Mouse (Mus musculus): ENCODE results near the gene Sdhc. TPM values are rescaled to one million over a fixed set of nuclear protein-coding genes. Genes with fewer than 3 reads are reported as not detected.

Gene Sdhc
- total RNA-seq (2023), result 70.1 and 76.7 TPM in 2 replicates

DNA sequence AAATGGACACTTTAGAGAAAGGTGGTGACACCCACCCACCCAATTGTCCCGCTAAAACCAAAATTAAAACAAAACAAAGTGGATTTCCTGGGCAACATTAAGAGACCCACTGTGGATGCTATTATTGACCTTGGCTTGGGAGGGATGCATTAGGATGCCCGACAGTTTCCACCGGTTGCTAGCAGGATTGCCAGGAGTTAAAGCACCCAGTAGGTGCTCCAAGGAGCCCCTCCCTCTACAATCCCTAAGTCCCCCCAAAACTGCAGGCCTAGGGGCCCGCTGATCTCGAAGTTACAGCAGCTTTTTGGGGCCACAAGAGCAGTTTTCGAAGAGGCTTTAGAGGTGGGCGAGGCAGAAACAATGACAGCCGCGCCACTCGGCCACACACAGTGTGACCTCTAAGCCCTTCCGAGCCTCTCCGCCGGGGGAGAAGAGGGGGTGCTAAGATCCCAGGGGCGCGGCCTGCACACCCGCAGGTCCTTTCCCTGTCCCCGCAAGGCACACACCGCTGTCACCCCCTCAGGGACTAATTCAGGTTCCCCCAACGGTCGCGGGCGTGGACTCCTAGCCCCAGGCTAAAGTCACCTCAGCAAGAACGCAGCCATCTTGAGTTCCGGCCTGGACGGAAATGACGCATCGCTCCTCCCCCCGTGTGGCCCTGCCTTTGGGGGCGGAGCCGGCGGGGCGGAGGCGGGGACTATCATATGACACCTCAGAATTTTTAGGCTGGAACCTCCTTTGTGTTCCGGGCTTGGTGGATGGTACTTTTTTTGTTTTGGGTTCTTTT is at the start of gene Sdhc, which contains the start of gene Mpz:
Gene Sdhc (minus strand): TSS at position 630 of the 787 bp plus-strand sequence.
Gene Mpz (plus strand): TSS at position 738 of the 787 bp plus-strand sequence.

DNA sequence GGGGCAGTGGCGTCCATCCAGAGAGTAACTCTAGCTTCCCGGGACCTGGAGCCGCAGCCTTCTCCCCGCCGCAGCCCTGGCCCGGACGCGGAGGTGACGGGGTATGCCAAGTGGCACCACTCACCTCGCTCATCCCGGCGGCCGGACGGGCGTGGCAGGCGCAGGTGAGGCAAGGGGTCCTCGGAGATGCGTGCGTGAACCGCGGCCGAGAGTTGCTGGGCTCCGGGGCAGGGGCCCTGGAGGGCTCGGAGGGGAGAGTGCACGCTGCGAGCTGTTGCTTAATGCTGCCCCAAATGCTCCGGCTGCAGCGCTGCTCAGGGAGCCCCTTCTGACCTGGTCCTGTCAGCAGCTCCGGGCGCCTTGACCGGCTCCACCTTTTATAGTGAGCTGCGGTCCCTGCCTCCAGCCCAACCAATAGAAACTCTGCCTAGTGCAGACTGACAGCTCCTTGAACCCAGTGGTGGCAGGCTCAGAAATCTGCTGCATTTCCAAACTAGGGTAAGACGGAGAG is 45.5 kb upstream of the Sdhc start, which contains the start of gene Pcp4l1:
Gene Pcp4l1 (minus strand): TSS at position 382 of the 511 bp plus-strand sequence.

DNA sequence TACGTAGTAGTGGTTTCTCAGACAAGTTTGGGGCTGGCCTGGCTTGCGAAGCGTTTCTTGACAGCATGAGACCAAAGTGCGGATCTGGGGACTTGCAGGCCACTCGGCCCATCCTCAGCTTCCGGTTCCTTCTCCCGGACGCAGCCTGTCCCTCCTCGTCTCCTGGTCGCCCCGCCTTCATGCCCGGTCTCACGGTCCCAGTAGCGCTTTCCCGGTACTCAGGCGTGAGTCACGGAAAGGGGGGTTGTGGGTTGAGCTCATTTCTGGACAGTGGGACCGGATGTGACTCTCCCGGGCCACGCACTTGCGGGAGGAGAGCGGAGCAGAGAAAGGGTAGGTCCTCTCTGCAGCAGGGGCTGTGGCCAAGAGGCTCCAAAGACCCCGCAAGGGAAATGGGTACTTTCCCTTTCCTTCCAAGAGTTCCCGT is 36.5 kb downstream of the Sdhc start, which contains the start of gene Cfap126:
Gene Cfap126 (plus strand): TSS at position 46 of the 427 bp plus-strand sequence.

Other genes starting within 250 kb of the Sdhc start
- not detected in 2 replicates for gene Fcrlb, start 237.7 kb downstream of the Sdhc start, total RNA-seq (2023)
- gene Fcrla, start 223.0 kb downstream of the Sdhc start, total RNA-seq (2023), result 1.3 and 10.1 TPM in 2 replicates
- 82.5 and 95.9 TPM in 2 replicates for gene Fcgr2b, start 174.1 kb downstream of the Sdhc start, total RNA-seq (2023)
- gene Fcgr4, start 131.7 kb downstream of the Sdhc start, total RNA-seq (2023), result 59.5 and 102 TPM in 2 replicates
- 422 and 510 TPM in 2 replicates for gene Fcgr3, start 85.7 kb downstream of the Sdhc start, total RNA-seq (2023)
- 0.91 TPM in 1 of 2 replicates, not detected in the other for gene Cfap126, start 36.7 kb downstream of the Sdhc start, total RNA-seq (2023)
- not detected in 2 replicates for gene Mpz, start 108 bp upstream of the Sdhc start, total RNA-seq (2023)
- 0.25 and 0.38 TPM in 2 replicates for gene Pcp4l1, start 45.7 kb upstream of the Sdhc start, total RNA-seq (2023)
- gene Nr1i3, start 63.4 kb upstream of the Sdhc start, total RNA-seq (2023), result not detected in 2 replicates
- 7.2 and 11.8 TPM in 2 replicates for gene Tomm40l, start 71.9 kb upstream of the Sdhc start, total RNA-seq (2023)
- not detected in 2 replicates for gene Apoa2, start 74.5 kb upstream of the Sdhc start, total RNA-seq (2023)
- 1,184 and 1,203 TPM in 2 replicates for gene Fcer1g, start 83.8 kb upstream of the Sdhc start, total RNA-seq (2023)
- gene Adamts4, start 99.8 kb upstream of the Sdhc start, total RNA-seq (2023), result not detected in 2 replicates
- gene Ndufs2, start 100.8 kb upstream of the Sdhc start, total RNA-seq (2023), result 68.8 and 134 TPM in 2 replicates
- gene B4galt3, start 119.7 kb upstream of the Sdhc start, total RNA-seq (2023), result 115 and 168 TPM in 2 replicates
- 64.8 and 86.5 TPM in 2 replicates for gene Ppox, start 130.6 kb upstream of the Sdhc start, total RNA-seq (2023)
- gene Usp21, start 137.4 kb upstream of the Sdhc start, total RNA-seq (2023), result 27.7 and 31.0 TPM in 2 replicates
- 40.6 and 41.8 TPM in 2 replicates for gene Ufc1, start 144.4 kb upstream of the Sdhc start, total RNA-seq (2023)
- 17.9 and 25.5 TPM in 2 replicates for gene Dedd, start 178.5 kb upstream of the Sdhc start, total RNA-seq (2023)
- 15.9 and 16.3 TPM in 2 replicates for gene Nit1, start 195.0 kb upstream of the Sdhc start, total RNA-seq (2023)
- gene Pfdn2, start 195.1 kb upstream of the Sdhc start, total RNA-seq (2023), result 39.2 and 40.6 TPM in 2 replicates
- not detected in 2 replicates for gene Klhdc9, start 210.2 kb upstream of the Sdhc start, total RNA-seq (2023)
- 1.1 and 1.6 TPM in 2 replicates for gene Nectin4, start 219.5 kb upstream of the Sdhc start, total RNA-seq (2023)
- gene Arhgap30, start 238.4 kb upstream of the Sdhc start, total RNA-seq (2023), result 268 and 358 TPM in 2 replicates